Mouse (Mus musculus) liver, postnatal 0 days (tissue): ENCODE data around the gene Mmp14.

Experiments used
- CTCF ChIP-seq: sonication (generic); IDR thresholded peaks from 2 replicates; pipeline ENCODE4 v1.5.1; 2016; ENCODE audit warnings: antibody characterized with exemption, low read depth
- EP300 ChIP-seq: IDR thresholded peaks from 2 replicates; pipeline ENCODE4 v1.6.1; 2016; ENCODE audit warnings: antibody characterized with exemption, low read depth, mild to moderate bottlenecking

DNA sequence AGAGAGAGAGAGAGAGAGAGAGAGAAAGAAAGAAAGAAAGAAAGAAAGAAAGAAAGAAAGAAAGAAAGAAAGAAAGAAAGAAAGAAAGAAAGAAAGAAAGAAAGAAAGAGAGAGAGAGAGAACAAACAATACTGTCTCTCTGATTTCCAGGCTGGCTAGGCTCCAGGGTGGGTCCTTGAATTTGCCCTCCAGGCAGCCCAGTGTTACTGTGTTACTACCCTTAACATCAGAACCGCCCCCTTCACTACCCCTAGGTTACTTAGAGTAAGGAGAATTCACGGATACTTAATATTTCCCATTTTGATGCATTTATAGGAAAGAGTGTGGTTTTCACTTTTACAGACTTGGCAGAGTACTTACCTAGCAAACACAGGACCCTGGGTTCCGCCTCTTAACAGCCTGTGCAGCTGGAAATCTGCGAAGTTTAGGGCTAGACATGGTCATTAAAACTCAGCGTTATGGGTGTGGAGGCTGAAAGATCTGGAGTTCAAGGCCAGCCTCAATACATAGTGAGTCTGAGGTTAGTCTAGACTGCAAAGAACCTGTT is 15.1 kb upstream of the Mmp14 start:
- TF ChIP-seq CTCF (no peak), EP300 (no peak)
